Mouse (Mus musculus) hindbrain, embryonic 13.5 days (tissue): ENCODE results near the gene Etnppl. TPM values are rescaled to one million over a fixed set of nuclear protein-coding genes. Genes with fewer than 3 reads are reported as not detected.

Experiments
- ATAC-seq: fragments of 200-750 bp; cut with Nextera tagmentation; 2 replicates; pipeline ENCODE4 v1.8.0; 2017; ENCODE audit warnings: moderate TSS enrichment; ENCODE audit not compliant: low FRiP score
- H3K27ac ChIP-seq: fragments of 300-500 bp; sonication (generic); 2 replicates; pipeline ENCODE4 v1.5.1; 2015; ENCODE audit warnings: inconsistent platforms, mild to moderate bottlenecking, moderate library complexity
- H3K27me3 ChIP-seq: fragments of 300-500 bp; sonication (generic); 2 replicates; pipeline ENCODE4 v1.6.1; 2015; ENCODE audit warnings: mild to moderate bottlenecking, inconsistent platforms
- H3K36me3 ChIP-seq: fragments of 300-500 bp; sonication (generic); 2 replicates; pipeline ENCODE4 v1.6.1; 2015; ENCODE audit warnings: mild to moderate bottlenecking, inconsistent platforms
- H3K4me1 ChIP-seq: fragments of 300-500 bp; sonication (generic); replicated peaks from 2 replicates; pipeline ENCODE4 v1.6.1; 2015; ENCODE audit warnings: inconsistent platforms
- H3K4me2 ChIP-seq: fragments of 300-500 bp; sonication (generic); 2 replicates; pipeline ENCODE4 v1.6.1; 2015; ENCODE audit warnings: inconsistent platforms, mild to moderate bottlenecking, moderate library complexity
- H3K4me3 ChIP-seq: fragments of 300-500 bp; sonication (generic); 2 replicates; pipeline ENCODE4 v1.5.1; 2015; ENCODE audit warnings: mild to moderate bottlenecking, inconsistent platforms
- H3K9ac ChIP-seq: fragments of 300-500 bp; sonication (generic); 2 replicates; pipeline ENCODE4 v1.6.1; 2015; ENCODE audit warnings: mild to moderate bottlenecking, inconsistent platforms
- H3K9me3 ChIP-seq: fragments of 300-500 bp; sonication (generic); 2 replicates; pipeline ENCODE4 v1.6.1; 2016; ENCODE audit warnings: inconsistent platforms
- WGBS: fragments of 180-500 bp; shearing (Covaris S2); methylation state at CpG from one replicate; pipeline ENCODE4 v1.1.7; 2015; 5-methylcytosine and 5-hydroxymethylcytosine counted together
- polyA plus RNA-seq: library from polyadenylated mRNA; unstranded; fragments of >200 nt; fragmentation: Nextera tagmentation; extraction: Ambion mirVana; gene quantifications from 2 replicates; pipeline ENCODE4 v1.2.1, GENCODE M21; 2015

The Etnppl gene
- polyA plus RNA-seq: not detected in 2 replicates

DNA sequence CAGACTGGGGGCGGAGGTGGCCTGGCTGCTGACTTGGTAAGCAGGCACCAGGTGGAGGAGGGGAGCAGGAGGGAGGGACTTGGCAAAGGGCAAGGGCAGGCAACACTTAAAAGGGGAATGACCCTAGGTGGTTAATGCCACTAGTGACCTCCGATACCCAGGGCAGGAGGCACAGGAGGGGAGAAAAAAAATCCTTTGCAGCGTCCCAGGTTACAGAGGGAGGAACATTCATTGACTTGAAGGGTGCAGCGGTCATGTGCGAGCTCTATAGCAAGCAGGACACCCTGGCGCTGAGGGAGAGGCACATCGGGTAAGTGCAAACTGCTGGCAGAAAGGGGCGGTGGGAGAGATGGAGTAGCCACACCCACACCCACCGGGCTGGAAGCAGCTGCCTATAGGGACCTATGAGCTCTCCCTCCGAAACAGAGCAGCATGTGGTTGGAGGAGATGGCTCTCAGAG lies at the start of gene Etnppl:
TSS of gene Etnppl (plus strand) at position 10 of the 460 bp plus-strand sequence.
- 5% methylated on average over 10 of the region's 10 CpGs for WGBS
- H3K27ac ChIP-seq: no peak within 1 kb of the TSS
- H3K9ac ChIP-seq: no peak within 1 kb of the TSS
- H3K4me1 ChIP-seq: peaks cover 6% of the 10 kb centered on the region
- H3K27me3 ChIP-seq: 0 out of 2 replicates have a peak, but pooled peaks cover 6% of the 10 kb centered on the region
- H3K4me3 ChIP-seq: no peak within 1 kb of the TSS
- H3K4me2 ChIP-seq: peak within 1 kb of the TSS; percentile 46
- ATAC-seq: no peak
- no peaks in the 10 kb centered on the region for H3K36me3 ChIP-seq
- no peaks in the 10 kb centered on the region for H3K9me3 ChIP-seq

DNA sequence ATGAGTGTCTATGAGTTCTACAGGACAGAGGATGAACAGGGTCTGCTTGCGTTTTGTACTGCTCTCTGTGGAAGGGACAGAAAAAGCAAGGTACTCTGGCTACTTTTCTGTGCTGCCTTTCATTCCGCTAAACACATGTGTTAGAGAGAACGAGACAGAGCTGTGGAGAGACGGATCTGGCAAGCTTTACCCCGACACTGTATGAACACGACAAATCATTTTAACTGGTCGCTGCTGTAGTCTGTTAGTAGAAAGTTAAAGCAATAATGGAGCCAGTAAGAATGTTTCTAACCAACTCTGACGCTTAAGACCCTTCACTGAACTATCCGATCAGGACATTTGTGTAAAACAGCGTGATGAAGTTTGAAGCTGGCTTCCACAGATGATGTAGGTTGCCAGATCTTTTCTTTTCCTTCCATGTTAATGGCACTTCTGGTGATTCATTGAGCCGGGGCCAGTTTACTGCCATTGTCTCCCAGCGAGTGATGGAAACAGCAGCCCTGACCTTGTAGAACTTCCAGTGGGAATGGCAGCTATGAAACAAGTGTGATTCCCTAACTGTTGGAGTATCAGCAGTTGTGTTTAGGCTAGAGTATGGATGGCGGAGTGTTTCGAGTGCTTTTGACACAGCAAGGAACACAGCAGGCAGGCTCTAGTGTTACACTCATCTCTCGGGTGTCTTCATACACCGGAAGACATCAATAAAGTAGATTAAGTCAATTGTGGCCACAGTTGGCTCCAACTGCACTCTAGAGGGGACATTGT lies 48.7 kb upstream of the Etnppl start:
- Histone ChIP-seq H3K9ac (no peak overlapping the region), H3K4me2 (no peak overlapping the region), H3K9me3 (no peaks in the 10 kb centered on the region), H3K27ac (no peak overlapping the region), H3K4me3 (no peak overlapping the region), H3K27me3 (no peaks in the 10 kb centered on the region), H3K36me3 (no peaks in the 10 kb centered on the region), H3K4me1 (no peaks in the 10 kb centered on the region; the same call in 1 of the 2 replicates)
- 86% methylated on average over 16 of the region's 16 CpGs for WGBS
- ATAC-seq: no peak

DNA sequence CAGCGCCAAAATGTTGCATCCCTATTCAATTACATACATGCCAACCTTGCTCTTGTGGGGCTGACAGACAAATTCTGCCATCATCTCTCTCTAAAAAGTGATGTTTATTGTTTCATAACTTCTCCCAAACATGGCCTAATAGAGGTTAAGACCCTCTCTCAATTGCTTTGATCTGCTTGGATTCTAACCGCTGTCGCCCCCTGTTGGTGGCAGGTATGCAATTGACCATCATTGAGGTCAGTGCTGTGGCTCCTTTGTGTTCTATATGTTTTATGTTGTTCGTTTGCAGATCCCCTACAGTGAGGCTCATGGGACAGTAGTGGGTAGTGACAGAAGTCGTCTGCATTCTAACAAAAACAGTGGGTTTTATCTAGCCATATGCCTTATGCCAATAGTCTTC lies 44.0 kb upstream of the Etnppl start:
- Histone ChIP-seq H3K4me3 (no peak overlapping the region), H3K36me3 (no peaks in the 10 kb centered on the region), H3K4me1 (no peaks in the 10 kb centered on the region; the same call in 1 of the 2 replicates), H3K9ac (no peak overlapping the region), H3K4me2 (no peak overlapping the region), H3K9me3 (no peaks in the 10 kb centered on the region), H3K27ac (no peak overlapping the region), H3K27me3 (0 out of 2 replicates have a peak, but pooled peaks cover 3% of the 10 kb centered on the region)
- no peak for ATAC-seq
- WGBS: 75% methylated on average over 5 of the region's 5 CpGs

DNA sequence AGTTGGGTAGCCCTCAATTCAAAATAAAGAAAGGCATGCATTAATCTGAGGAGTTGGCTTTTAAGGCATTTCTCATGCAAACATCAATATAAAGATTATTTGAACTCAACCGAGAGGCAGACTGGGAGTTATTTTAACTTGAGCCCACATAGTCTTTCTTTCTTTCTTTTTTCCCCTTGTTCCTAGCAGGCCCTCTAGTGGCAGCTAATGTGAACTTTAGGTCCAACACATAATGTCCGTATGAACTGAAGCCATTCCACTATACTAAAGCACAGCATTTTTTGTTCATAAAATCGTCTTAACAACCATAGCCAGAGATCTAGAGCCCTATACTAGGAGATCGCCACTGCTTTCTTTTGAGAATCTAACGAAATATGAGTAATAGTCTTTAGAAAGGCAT lies 42.6 kb upstream of the Etnppl start:
- no peak overlapping the region for H3K4me3 ChIP-seq
- ATAC-seq: no peak
- no peaks in the 10 kb centered on the region for H3K9me3 ChIP-seq
- 28% methylated on average over 5 of the region's 5 CpGs for WGBS
- H3K9ac ChIP-seq: no peak overlapping the region
- H3K27ac ChIP-seq: no peak overlapping the region
- H3K27me3 ChIP-seq: 0 out of 2 replicates have a peak, but pooled peaks cover 3% of the 10 kb centered on the region
- H3K4me1 ChIP-seq: no peaks in the 10 kb centered on the region
- no peak overlapping the region for H3K4me2 ChIP-seq
- H3K36me3 ChIP-seq: no peaks in the 10 kb centered on the region

DNA sequence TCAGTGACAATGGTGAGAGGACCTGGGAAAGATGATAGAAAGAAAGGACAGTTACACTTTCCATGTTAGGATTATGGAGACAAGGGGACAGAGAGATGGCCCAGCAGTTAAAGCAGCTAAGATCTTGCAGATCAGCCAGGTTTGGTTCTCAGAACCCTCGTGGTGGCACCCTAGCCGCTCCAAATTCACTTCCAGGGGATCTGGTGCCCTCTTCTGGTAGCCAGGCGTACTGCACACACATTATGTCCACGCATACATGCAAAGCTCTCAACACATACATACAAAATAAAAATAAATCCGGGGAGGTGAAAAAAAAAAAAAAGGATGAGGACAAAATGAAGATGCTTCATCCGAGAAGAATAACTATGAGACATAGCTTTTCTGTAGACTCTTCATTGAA lies 40.6 kb upstream of the Etnppl start:
- Histone ChIP-seq H3K4me1 (peaks cover 5% of the 10 kb centered on the region; the same call in 1 of the 2 replicates), H3K27me3 (0 out of 2 replicates have a peak, but pooled peaks cover 3% of the 10 kb centered on the region), H3K27ac (no peak overlapping the region), H3K9me3 (no peaks in the 10 kb centered on the region), H3K36me3 (no peaks in the 10 kb centered on the region), H3K4me2 (no peak overlapping the region), H3K4me3 (no peak overlapping the region), H3K9ac (no peak overlapping the region)
- 67% methylated on average over 6 of the region's 6 CpGs for WGBS
- ATAC-seq: no peak

DNA sequence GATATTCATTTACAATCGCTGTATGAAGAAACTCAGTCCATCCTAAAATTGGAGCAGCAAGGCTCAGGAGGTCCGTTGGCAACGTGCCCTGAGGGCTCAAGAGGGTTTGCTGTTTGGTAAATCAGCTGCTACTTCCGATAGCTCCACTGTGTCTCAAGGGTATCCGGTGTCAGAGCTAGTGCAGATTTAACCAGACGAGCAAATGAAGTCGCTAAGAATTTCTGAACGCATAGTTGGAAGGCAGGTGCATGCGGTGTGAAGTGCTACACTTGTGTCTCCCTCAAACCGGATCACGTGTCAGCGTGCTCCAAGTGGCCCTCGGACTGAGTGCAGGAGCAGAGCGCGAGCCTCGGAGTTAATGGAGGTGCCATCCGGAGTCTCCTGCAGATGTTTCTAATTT lies 37.7 kb upstream of the Etnppl start:
- H3K27ac ChIP-seq: no peak overlapping the region
- H3K9ac ChIP-seq: no peak overlapping the region
- WGBS: 66% methylated on average over 17 of the region's 17 CpGs
- H3K9me3 ChIP-seq: no peaks in the 10 kb centered on the region
- no peak overlapping the region for H3K4me3 ChIP-seq
- ATAC-seq: no peak
- peaks cover 5% of the 10 kb centered on the region; the same call in 1 of the 2 replicates for H3K4me1 ChIP-seq
- H3K36me3 ChIP-seq: no peaks in the 10 kb centered on the region
- H3K27me3 ChIP-seq: 0 out of 2 replicates have a peak, but pooled peaks cover 3% of the 10 kb centered on the region
- no peak overlapping the region for H3K4me2 ChIP-seq

DNA sequence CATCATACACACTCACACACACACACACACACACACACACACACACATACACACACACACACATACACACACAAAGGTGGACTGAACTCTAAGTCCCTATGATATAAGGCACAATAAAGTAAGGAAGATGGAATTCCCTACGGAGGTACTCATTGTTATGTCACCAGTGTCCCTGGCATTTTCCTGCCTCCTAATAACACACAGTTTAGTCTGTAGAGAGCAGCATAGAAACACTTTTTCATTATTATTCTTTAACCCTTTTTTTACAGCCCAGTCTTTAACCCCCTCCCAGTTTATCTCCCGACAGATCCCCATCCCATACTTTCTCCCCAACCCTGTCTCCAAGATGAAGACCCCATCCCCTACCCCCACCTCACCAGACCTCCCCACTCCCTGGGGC lies 35.7 kb upstream of the Etnppl start:
- H3K4me3 ChIP-seq: no peak overlapping the region

DNA sequence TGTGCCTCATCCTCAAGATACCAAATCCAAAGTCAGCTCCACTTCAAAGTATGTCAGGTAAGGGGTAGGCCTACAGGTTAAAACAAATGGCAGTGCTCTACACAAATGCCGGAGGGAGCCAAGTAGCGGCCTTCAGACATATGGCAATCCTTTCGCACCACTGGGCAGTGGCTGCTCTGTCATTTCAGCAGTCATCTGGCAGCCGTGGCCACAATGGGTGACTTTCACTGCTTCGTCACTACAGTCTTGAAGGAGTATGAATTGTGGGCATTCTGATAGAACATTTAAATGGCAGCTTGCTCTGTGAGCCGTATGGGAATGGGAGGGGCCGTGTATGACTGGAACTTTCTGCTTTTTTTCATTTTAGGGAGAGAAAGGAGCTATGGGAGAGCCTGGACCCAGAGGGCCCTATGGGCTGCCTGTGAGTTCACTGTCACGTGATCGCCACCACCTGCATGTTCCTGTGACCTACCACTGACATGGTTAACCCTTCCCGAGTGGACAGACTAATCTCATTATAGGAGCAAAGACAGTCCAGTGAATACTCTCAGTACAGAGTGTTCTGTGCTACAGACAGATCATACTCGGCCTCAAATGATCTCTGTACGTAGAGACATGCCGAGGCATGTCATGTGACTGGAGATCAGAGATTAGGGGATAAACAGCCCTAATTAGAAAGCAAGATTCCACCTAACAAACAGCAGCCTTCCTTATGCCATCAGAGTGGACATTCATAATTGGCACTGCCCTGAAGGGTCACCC lies 34.2 kb upstream of the Etnppl start:
- no peak for ATAC-seq
- no peak overlapping the region for H3K27ac ChIP-seq
- H3K4me1 ChIP-seq: peaks cover 5% of the 10 kb centered on the region; the same call in 1 of the 2 replicates
- H3K9ac ChIP-seq: no peak overlapping the region
- H3K4me3 ChIP-seq: no peak overlapping the region
- WGBS: 80% methylated on average over 13 of the region's 13 CpGs
- no peak overlapping the region for H3K4me2 ChIP-seq
- no peaks in the 10 kb centered on the region for H3K36me3 ChIP-seq
- no peaks in the 10 kb centered on the region for H3K9me3 ChIP-seq
- no peaks in the 10 kb centered on the region for H3K27me3 ChIP-seq

More for the DNA sequence above, 35.7 kb upstream of the Etnppl start:
- WGBS: 80% methylated on average over 2 of the region's 2 CpGs
- no peak for ATAC-seq
- Histone ChIP-seq H3K27me3 (no peaks in the 10 kb centered on the region), H3K4me1 (peaks cover 5% of the 10 kb centered on the region; the same call in 1 of the 2 replicates), H3K4me2 (no peak overlapping the region), H3K9me3 (no peaks in the 10 kb centered on the region), H3K27ac (no peak overlapping the region), H3K36me3 (no peaks in the 10 kb centered on the region), H3K9ac (no peak overlapping the region)

DNA sequence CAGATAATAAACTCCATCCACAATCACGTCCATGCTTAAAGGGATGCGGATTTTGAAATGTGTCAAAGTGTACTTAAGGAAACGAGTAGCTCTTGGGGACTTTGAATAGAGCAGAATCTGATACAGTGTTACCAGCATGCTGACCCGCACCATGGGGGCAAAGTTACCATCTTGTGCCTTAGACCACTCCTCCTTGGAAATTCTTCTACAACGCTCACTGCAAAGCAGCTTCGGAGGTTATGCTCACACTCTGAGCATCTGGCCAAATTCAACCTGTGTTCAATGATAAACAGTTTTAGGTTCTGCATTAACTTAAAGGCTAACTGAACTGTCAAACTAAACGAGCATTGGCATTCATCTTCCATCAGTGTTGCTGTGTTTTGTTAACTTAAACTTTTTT lies 33.2 kb upstream of the Etnppl start:
- Histone ChIP-seq H3K9ac (no peak overlapping the region), H3K36me3 (no peaks in the 10 kb centered on the region), H3K4me3 (no peak overlapping the region), H3K27ac (no peak overlapping the region), H3K4me1 (peaks cover 5% of the 10 kb centered on the region; the same call in 1 of the 2 replicates), H3K9me3 (no peaks in the 10 kb centered on the region), H3K4me2 (no peak overlapping the region), H3K27me3 (no peaks in the 10 kb centered on the region)
- 88% methylated on average over 7 of the region's 7 CpGs for WGBS
- ATAC-seq: no peak

DNA sequence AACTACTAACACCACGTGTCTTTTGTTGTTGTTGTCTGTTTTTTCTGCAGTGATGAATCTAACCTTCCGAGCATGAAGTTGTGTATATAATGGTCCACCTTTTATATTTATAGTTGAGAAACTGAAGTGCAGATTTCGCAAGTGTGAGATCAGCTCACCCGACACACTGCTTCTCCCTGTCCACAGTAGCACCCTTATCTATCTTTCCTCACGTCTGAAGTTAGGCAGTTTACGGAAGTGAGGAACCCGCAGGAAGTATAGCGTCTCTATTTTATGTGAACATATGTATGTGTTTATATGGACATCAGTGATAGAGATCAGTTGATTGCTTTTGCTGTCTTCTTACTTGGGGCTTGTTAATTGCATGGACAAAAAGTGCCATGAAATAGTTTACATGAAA lies 22.2 kb upstream of the Etnppl start:
- Histone ChIP-seq H3K27me3 (no peaks in the 10 kb centered on the region), H3K4me3 (no peak overlapping the region), H3K36me3 (no peaks in the 10 kb centered on the region), H3K27ac (no peak overlapping the region), H3K9me3 (no peaks in the 10 kb centered on the region), H3K9ac (no peak overlapping the region), H3K4me1 (no peaks in the 10 kb centered on the region), H3K4me2 (no peak overlapping the region)
- 94% methylated on average over 8 of the region's 8 CpGs for WGBS
- ATAC-seq: no peak

DNA sequence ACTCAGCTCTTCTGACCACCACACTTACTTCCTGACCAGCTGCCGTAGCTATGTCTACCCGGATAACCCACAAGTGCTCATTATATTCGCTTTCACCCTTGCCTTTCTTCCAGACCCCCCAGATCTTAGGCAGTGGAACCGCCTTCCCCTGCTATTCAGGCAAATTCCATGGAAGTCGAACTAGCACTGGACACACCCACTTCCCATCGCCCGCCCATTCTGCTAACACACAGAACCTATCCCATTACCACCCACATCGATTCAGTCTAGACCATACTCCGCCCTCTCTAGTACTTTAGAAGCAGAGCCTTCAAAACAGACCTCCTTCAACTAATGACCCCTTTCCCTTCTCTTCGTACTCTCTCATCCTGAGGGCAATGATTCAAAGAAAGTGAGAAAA lies 15.8 kb upstream of the Etnppl start:
- H3K4me2 ChIP-seq: no peak overlapping the region
- WGBS: 81% methylated on average over 10 of the region's 10 CpGs
- H3K9ac ChIP-seq: no peak overlapping the region
- no peak overlapping the region for H3K27ac ChIP-seq
- no peak for ATAC-seq
- H3K36me3 ChIP-seq: no peaks in the 10 kb centered on the region
- no peak overlapping the region for H3K4me3 ChIP-seq
- H3K4me1 ChIP-seq: no peaks in the 10 kb centered on the region
- no peaks in the 10 kb centered on the region for H3K9me3 ChIP-seq
- no peaks in the 10 kb centered on the region for H3K27me3 ChIP-seq

DNA sequence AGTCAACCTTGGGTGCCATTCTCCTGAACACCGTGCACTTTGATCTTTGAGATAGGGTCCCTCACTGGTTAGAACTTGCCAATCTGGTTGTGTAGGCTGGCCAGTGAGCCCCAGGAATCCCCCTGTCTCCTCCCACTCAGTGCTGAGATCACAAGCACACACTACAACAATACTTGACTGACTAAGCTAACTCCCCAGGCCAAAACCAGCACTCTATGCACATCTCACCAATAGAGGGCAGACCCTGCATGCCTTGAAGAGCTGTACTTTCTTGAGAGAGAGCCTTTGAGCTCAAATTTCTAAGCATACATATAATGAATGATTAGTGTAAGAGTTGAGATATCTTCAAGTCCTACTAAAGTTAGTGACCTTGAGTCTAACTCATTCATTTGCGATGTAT lies 9.3 kb upstream of the Etnppl start:
- H3K4me2 ChIP-seq: no peak overlapping the region
- WGBS: 88% methylated on average over 2 of the region's 2 CpGs

More for the DNA sequence above, 9.3 kb upstream of the Etnppl start:
- Histone ChIP-seq H3K36me3 (no peaks in the 10 kb centered on the region), H3K9ac (no peak overlapping the region), H3K4me3 (no peak overlapping the region), H3K4me1 (no peaks in the 10 kb centered on the region), H3K9me3 (no peaks in the 10 kb centered on the region), H3K27me3 (no peaks in the 10 kb centered on the region), H3K27ac (no peak overlapping the region)
- ATAC-seq: no peak
